Mouse (Mus musculus) spleen, adult 2 months (tissue): ENCODE data around the gene Dnah2.

Source experiments
- CTCF ChIP-seq: fragments of 200-500 bp; IDR thresholded peaks from 2 replicates; pipeline ENCODE4 v1.5.1; 2011; ENCODE audit warnings: mild to moderate bottlenecking, inconsistent platforms; ENCODE audit not compliant: insufficient read depth, insufficient read length, insufficient replicate concordance; ENCODE audit errors: extremely low read depth
- POLR2A ChIP-seq: fragments of 200-500 bp; IDR thresholded peaks from 2 replicates; pipeline ENCODE4 v1.6.1; 2011; ENCODE audit warnings: low read depth, low read length, inconsistent platforms

DNA sequence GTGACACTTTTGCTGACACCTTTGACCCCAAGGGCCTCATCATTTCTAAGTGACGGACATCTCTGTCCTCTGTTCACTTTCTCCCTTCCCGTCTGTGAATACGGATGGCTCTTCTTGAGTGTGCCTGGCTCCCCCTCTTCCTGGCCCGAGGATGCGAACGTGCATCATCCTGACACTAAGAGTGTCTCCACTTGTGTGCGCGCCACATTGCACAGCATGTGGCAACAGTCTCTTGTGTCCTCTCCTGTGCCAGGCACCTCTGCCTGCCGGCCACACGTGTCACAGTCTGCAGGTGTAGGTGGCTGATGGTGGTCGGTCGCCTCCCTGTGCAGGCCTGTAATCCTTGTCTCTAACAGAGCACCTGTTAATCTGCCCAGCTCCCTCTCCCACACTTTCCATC is 177.3 kb downstream of the Dnah2 start:
- TF ChIP-seq CTCF = no peak
- no peak for TF ChIP-seq POLR2A
